Mouse (Mus musculus) thymus, postnatal 0 days (tissue): ENCODE measurements around the gene Cd69. TPM values are rescaled to one million over a fixed set of nuclear protein-coding genes. Genes with fewer than 3 reads are reported as not detected.

ENCODE experiments used
- DNase-seq: peaks from one replicate; pipeline ENCODE4 v3.0.0-alpha.2; 2015; ENCODE audit warnings: low spot score
- polyA plus RNA-seq: library from polyadenylated mRNA; unstranded; fragments of >200 nt; fragmentation: Nextera tagmentation; extraction: Ambion mirVana; gene quantifications from 2 replicates; pipeline ENCODE4 v1.2.1, GENCODE M21; 2015

Cd69 gene
- polyA plus RNA-seq, 1 experiment from 2014 or later: 58.8 TPM

- peak; percentile 58 for DNase-seq
These were observed 27.0 kb downstream of the Cd69 start for GRCm38 (mm10) chr6:129248243-129248642.

- DNase-seq: no peak
These were observed 28.2 kb downstream of the Cd69 start for GRCm38 (mm10) chr6:129246992-129247391.

GRCm38 (mm10) chr6:129245793-129246192 is 29.4 kb downstream of the Cd69 start:
- DNase-seq: no peak

- peak; percentile 37 for DNase-seq
These were observed 33.3 kb downstream of the Cd69 start for GRCm38 (mm10) chr6:129241907-129242306.

GRCm38 (mm10) chr6:129241471-129241870 is 33.8 kb downstream of the Cd69 start:
- DNase-seq: no peak

- no peak for DNase-seq
These were observed 35.5 kb downstream of the Cd69 start for GRCm38 (mm10) chr6:129239564-129240248.

- peak; percentile 77 for DNase-seq
These were observed 36.8 kb downstream of the Cd69 start for GRCm38 (mm10) chr6:129238275-129239038.

- peak; percentile 88 for DNase-seq
These were observed 37.6 kb downstream of the Cd69 start for GRCm38 (mm10) chr6:129237350-129238274.

- DNase-seq: peak; percentile 77
These were observed 38.4 kb downstream of the Cd69 start for GRCm38 (mm10) chr6:129236652-129237342.

GRCm38 (mm10) chr6:129235855-129236461 is 39.3 kb downstream of the Cd69 start:
- no peak for DNase-seq

- peak; percentile 79 for DNase-seq
These were observed 40.5 kb downstream of the Cd69 start for GRCm38 (mm10) chr6:129234456-129235360.

GRCm38 (mm10) chr6:129233955-129234369 is 41.3 kb downstream of the Cd69 start:
- peak; percentile 41 for DNase-seq

GRCm38 (mm10) chr6:129233366-129233954 is 41.8 kb downstream of the Cd69 start:
- DNase-seq: no peak

GRCm38 (mm10) chr6:129232842-129233205 is 42.4 kb downstream of the Cd69 start:
- peak; percentile 64 for DNase-seq

GRCm38 (mm10) chr6:129232005-129232841 is 43.0 kb downstream of the Cd69 start:
- DNase-seq: no peak

GRCm38 (mm10) chr6:129229774-129230578 is 45.3 kb downstream of the Cd69 start:
- no peak for DNase-seq
